Mouse (Mus musculus): Measurements from ENCODE around the gene Itprid2. TPM values are rescaled to one million over a fixed set of nuclear protein-coding genes. Genes with fewer than 3 reads are reported as not detected.

Itprid2 gene
- total RNA-seq (2023), result 58.2 to 66.7 TPM (median 61.5 TPM) in 4 replicates

GRCm38 (mm10) chr2:79634528-79635400 is at the start of gene Itprid2:
Gene Itprid2 (plus strand): TSS chr2:79635352.

GRCm38 (mm10) chr2:79707575-79707974 is 72.4 kb downstream of the Itprid2 start, which contains the start of gene Ppp1r1c:
Gene Ppp1r1c (plus strand): TSS chr2:79707780.

Other genes starting within 250 kb of the Itprid2 start
- not detected in 4 replicates for gene Neurod1, start 178.6 kb upstream of the Itprid2 start, total RNA-seq (2023)
- gene Cerkl, start 178.6 kb upstream of the Itprid2 start, total RNA-seq (2023), result 3.5 to 6.4 TPM (median 4.8 TPM) in 4 replicates
- gene Ppp1r1c, start 72.4 kb downstream of the Itprid2 start, total RNA-seq (2023), result not detected in 4 replicates